Mouse (Mus musculus) monocyte, adult 5-6 weeks (primary cell): ENCODE results near the gene Retnlb. TPM values are rescaled to one million over a fixed set of nuclear protein-coding genes. Genes with fewer than 3 reads are reported as not detected.

Experiments
- ATAC-seq: fragments of 153-309, 156-312 bp; replicated peaks from 2 replicates; pipeline ENCODE4 v1.8.0; 2017; ENCODE audit warnings: mild to moderate bottlenecking; ENCODE audit not compliant: low TSS enrichment, insufficient number of reproducible peaks, severe bottlenecking, poor library complexity, low FRiP score
- total RNA-seq: library from RNA; stranded (forward); fragments of 200-1000, 200-491, 200-594 nt; gene quantifications from 3 replicates; pipeline ENCODE4 v1.2.3, GENCODE M21; 2017

Retnlb gene
- total RNA-seq, 1 experiment from 2014 or later: not detected

- ATAC-seq: no peak
These were observed 27.2 kb downstream of the Retnlb start for GRCm38 (mm10) chr16:48843671-48844386.

GRCm38 (mm10) chr16:48865004-48865403, 48.3 kb downstream of the Retnlb start:
- peak; percentile 59; the same call in 1 of the 2 replicates for ATAC-seq

GRCm38 (mm10) chr16:48867690-48868089, 51.0 kb downstream of the Retnlb start:
- ATAC-seq: no peak

Other genes starting within 250 kb of the Retnlb start
- gene Trat1, start 44.8 kb upstream of the Retnlb start, total RNA-seq: 0.32 to 0.95 TPM (median 0.49 TPM) in 3 replicates
- 1.3 to 4.8 TPM in 2 of 3 replicates, not detected in the other for gene Retnla, start 25.7 kb downstream of the Retnlb start, total RNA-seq
- 1,186 to 1,217 TPM in 2 of 3 replicates, not detected in the other for gene Retnlg, start 55.8 kb downstream of the Retnlb start, total RNA-seq
- 8.8 to 18.0 TPM (median 15.0 TPM) in 3 replicates for gene Dzip3, start 177.3 kb downstream of the Retnlb start, total RNA-seq
- 7.2 to 12.8 TPM (median 8.2 TPM) in 3 replicates for gene Cip2a, start 177.3 kb downstream of the Retnlb start, total RNA-seq
- gene Myh15, start 240.6 kb downstream of the Retnlb start, total RNA-seq: 0.19 to 0.32 TPM in 2 of 3 replicates, not detected in the other